Mouse (Mus musculus): ENCODE results near the gene Sptbn1. TPM values are rescaled to one million over a fixed set of nuclear protein-coding genes. Genes with fewer than 3 reads are reported as not detected.

Gene Sptbn1
- polyA plus RNA-seq, 1 experiment from 2014 or later = 129 TPM

- 79% methylated on average over 5 of the region's 5 CpGs for WGBS
- Histone ChIP-seq H3K4me3 (ENCODE audit: low read depth, low read length) (no peak overlapping the region), H3K36me3 (ENCODE audit: control insufficient read depth, insufficient read depth, low read length) (no peaks in the 10 kb centered on the region), H3K4me2 (ENCODE audit: low read length) (no peak overlapping the region), H3K9ac (ENCODE audit: low read length) (no peak overlapping the region), H3K4me1 (replicated peaks; ENCODE audit: control insufficient read depth, insufficient read depth, low read length) (no peaks in the 10 kb centered on the region), H3K27me3 (replicated peaks; ENCODE audit: control insufficient read depth, insufficient read depth, low read length) (no peaks in the 10 kb centered on the region), H3K9me3 (ENCODE audit: control insufficient read depth, low read length) (no peaks in the 10 kb centered on the region), H3K27ac (ENCODE audit: low read depth) (no peak overlapping the region)
- DNase-seq (ENCODE audit: low spot score) (no peak), ATAC-seq (replicated peaks; ENCODE audit: low FRiP score, low TSS enrichment, low read depth) (no peak)
These were observed 11.3 kb upstream of the Sptbn1 start for GRCm38 (mm10) chr11:30279278-30279677.

- Histone ChIP-seq H3K27me3 (replicated peaks; ENCODE audit: control insufficient read depth, insufficient read depth, low read length) (no peaks in the 10 kb centered on the region), H3K36me3 (ENCODE audit: control insufficient read depth, insufficient read depth, low read length) (no peaks in the 10 kb centered on the region), H3K4me1 (replicated peaks; ENCODE audit: control insufficient read depth, insufficient read depth, low read length) (no peaks in the 10 kb centered on the region), H3K27ac (ENCODE audit: low read depth) (no peak overlapping the region), H3K9ac (ENCODE audit: low read length) (no peak overlapping the region), H3K9me3 (ENCODE audit: control insufficient read depth, low read length) (no peaks in the 10 kb centered on the region), H3K4me2 (ENCODE audit: low read length) (no peak overlapping the region), H3K4me3 (ENCODE audit: low read depth, low read length) (no peak overlapping the region)
- ATAC-seq (replicated peaks; ENCODE audit: low FRiP score, low TSS enrichment, low read depth) (no peak), DNase-seq (ENCODE audit: low spot score) (no peak)
- 29% methylated on average over 3 of the region's 3 CpGs for whole genome bisulfite sequencing
These were observed 7.6 kb upstream of the Sptbn1 start for GRCm38 (mm10) chr11:30275436-30276031.

- Histone ChIP-seq H3K36me3 (ENCODE audit: control insufficient read depth, insufficient read depth, low read length) (no peaks in the 10 kb centered on the region), H3K4me3 (ENCODE audit: low read depth, low read length) (no peak overlapping the region), H3K4me2 (ENCODE audit: low read length) (no peak overlapping the region), H3K9ac (ENCODE audit: low read length) (no peak overlapping the region), H3K27ac (ENCODE audit: low read depth) (no peak overlapping the region), H3K4me1 (replicated peaks; ENCODE audit: control insufficient read depth, insufficient read depth, low read length) (peaks cover 7% of the 10 kb centered on the region), H3K9me3 (ENCODE audit: control insufficient read depth, low read length) (no peaks in the 10 kb centered on the region), H3K27me3 (replicated peaks; ENCODE audit: control insufficient read depth, insufficient read depth, low read length) (no peaks in the 10 kb centered on the region)
- ATAC-seq (replicated peaks; ENCODE audit: low FRiP score, low TSS enrichment, low read depth) (no peak), DNase-seq (ENCODE audit: low spot score) (no peak)
- 81% methylated on average over 1 of the region's 1 CpGs for WGBS
These were observed 1.5 kb upstream of the Sptbn1 start for GRCm38 (mm10) chr11:30269524-30269923.

GRCm38 (mm10) chr11:30268648-30269375 is 837 bp upstream of the Sptbn1 start:
- peak overlapping the region; percentile 71 for H3K4me2 ChIP-seq (ENCODE audit: low read length)
- peaks cover 7% of the 10 kb centered on the region for H3K4me1 ChIP-seq (replicated peaks; ENCODE audit: control insufficient read depth, insufficient read depth, low read length)
- no peaks in the 10 kb centered on the region for H3K36me3 ChIP-seq (ENCODE audit: control insufficient read depth, insufficient read depth, low read length)
- no peaks in the 10 kb centered on the region for H3K9me3 ChIP-seq (ENCODE audit: control insufficient read depth, low read length)
- H3K4me3 ChIP-seq (ENCODE audit: low read depth, low read length) = peak overlapping the region; percentile 98
- H3K27me3 ChIP-seq (replicated peaks; ENCODE audit: control insufficient read depth, insufficient read depth, low read length) = no peaks in the 10 kb centered on the region
- ATAC-seq (replicated peaks; ENCODE audit: low FRiP score, low TSS enrichment, low read depth) = peak; percentile 8; the same call in 1 of the 2 replicates
- peak overlapping the region; percentile 44 for H3K9ac ChIP-seq (ENCODE audit: low read length)
- H3K27ac ChIP-seq (ENCODE audit: low read depth) = peak overlapping the region; percentile 54
- WGBS = 5% methylated on average over 15 of the region's 15 CpGs
- DNase-seq (ENCODE audit: low spot score) = no peak

GRCm38 (mm10) chr11:30267036-30267891 is 711 bp downstream of the Sptbn1 start:
- peak overlapping the region; percentile 94 for H3K27ac ChIP-seq (ENCODE audit: low read depth)
- peak; percentile 80 for DNase-seq (ENCODE audit: low spot score)
- H3K9ac ChIP-seq (ENCODE audit: low read length) = peak overlapping the region; percentile 92
- peak; percentile 62 for ATAC-seq (replicated peaks; ENCODE audit: low FRiP score, low TSS enrichment, low read depth)
- H3K9me3 ChIP-seq (ENCODE audit: control insufficient read depth, low read length) = no peaks in the 10 kb centered on the region
- under 1% methylated on average over 66 of the region's 69 CpGs for WGBS
- H3K36me3 ChIP-seq (ENCODE audit: control insufficient read depth, insufficient read depth, low read length) = no peaks in the 10 kb centered on the region
- H3K27me3 ChIP-seq (replicated peaks; ENCODE audit: control insufficient read depth, insufficient read depth, low read length) = no peaks in the 10 kb centered on the region
- peak overlapping the region; percentile 98 for H3K4me3 ChIP-seq (ENCODE audit: low read depth, low read length)
- peaks cover 7% of the 10 kb centered on the region for H3K4me1 ChIP-seq (replicated peaks; ENCODE audit: control insufficient read depth, insufficient read depth, low read length)
- peak overlapping the region; percentile 71 for H3K4me2 ChIP-seq (ENCODE audit: low read length)

GRCm38 (mm10) chr11:30266691-30267035 is 1.3 kb downstream of the Sptbn1 start:
- WGBS = 6% methylated on average over 7 of the region's 7 CpGs
- ATAC-seq (replicated peaks; ENCODE audit: low FRiP score, low TSS enrichment, low read depth) (no peak), DNase-seq (ENCODE audit: low spot score) (no peak)

GRCm38 (mm10) chr11:30265666-30266065 is 2.3 kb downstream of the Sptbn1 start:
- H3K4me1 ChIP-seq (replicated peaks; ENCODE audit: control insufficient read depth, insufficient read depth, low read length) = peaks cover 7% of the 10 kb centered on the region
- no peak overlapping the region for H3K27ac ChIP-seq (ENCODE audit: low read depth)
- H3K4me3 ChIP-seq (ENCODE audit: low read depth, low read length) = peak overlapping the region; percentile 98
- no peak overlapping the region for H3K9ac ChIP-seq (ENCODE audit: low read length)
- H3K36me3 ChIP-seq (ENCODE audit: control insufficient read depth, insufficient read depth, low read length) = no peaks in the 10 kb centered on the region
- 75% methylated on average over 2 of the region's 2 CpGs for WGBS
- ATAC-seq (replicated peaks; ENCODE audit: low FRiP score, low TSS enrichment, low read depth) (no peak), DNase-seq (ENCODE audit: low spot score) (no peak)
- H3K27me3 ChIP-seq (replicated peaks; ENCODE audit: control insufficient read depth, insufficient read depth, low read length) = no peaks in the 10 kb centered on the region
- peak overlapping the region; percentile 71 for H3K4me2 ChIP-seq (ENCODE audit: low read length)
- H3K9me3 ChIP-seq (ENCODE audit: control insufficient read depth, low read length) = no peaks in the 10 kb centered on the region

More at GRCm38 (mm10) chr11:30266691-30267035, 1.3 kb downstream of the Sptbn1 start:
- peak overlapping the region; percentile 94; the same call in 1 of the 2 replicates for H3K27ac ChIP-seq (ENCODE audit: low read depth)
- no peaks in the 10 kb centered on the region for H3K36me3 ChIP-seq (ENCODE audit: control insufficient read depth, insufficient read depth, low read length)
- peaks cover 7% of the 10 kb centered on the region for H3K4me1 ChIP-seq (replicated peaks; ENCODE audit: control insufficient read depth, insufficient read depth, low read length)
- H3K27me3 ChIP-seq (replicated peaks; ENCODE audit: control insufficient read depth, insufficient read depth, low read length) = no peaks in the 10 kb centered on the region
- peak overlapping the region; percentile 71 for H3K4me2 ChIP-seq (ENCODE audit: low read length)
- H3K9me3 ChIP-seq (ENCODE audit: control insufficient read depth, low read length) = no peaks in the 10 kb centered on the region
- peak overlapping the region; percentile 92 for H3K9ac ChIP-seq (ENCODE audit: low read length)
- H3K4me3 ChIP-seq (ENCODE audit: low read depth, low read length) = peak overlapping the region; percentile 98

- 60% methylated on average over 2 of the region's 2 CpGs for WGBS
- no peak for DNase-seq (ENCODE audit: low spot score)
- ATAC-seq (replicated peaks; ENCODE audit: low FRiP score, low TSS enrichment, low read depth) = no peak
- no peak overlapping the region for H3K27ac ChIP-seq (ENCODE audit: low read depth)
- H3K4me3 ChIP-seq (ENCODE audit: low read depth, low read length) = no peak overlapping the region
- no peaks in the 10 kb centered on the region for H3K27me3 ChIP-seq (replicated peaks; ENCODE audit: control insufficient read depth, insufficient read depth, low read length)
- no peaks in the 10 kb centered on the region for H3K36me3 ChIP-seq (ENCODE audit: control insufficient read depth, insufficient read depth, low read length)
- no peak overlapping the region for H3K4me2 ChIP-seq (ENCODE audit: low read length)
- no peaks in the 10 kb centered on the region for H3K9me3 ChIP-seq (ENCODE audit: control insufficient read depth, low read length)
- peaks cover 7% of the 10 kb centered on the region for H3K4me1 ChIP-seq (replicated peaks; ENCODE audit: control insufficient read depth, insufficient read depth, low read length)
- no peak overlapping the region for H3K9ac ChIP-seq (ENCODE audit: low read length)
These were observed 4.3 kb downstream of the Sptbn1 start for GRCm38 (mm10) chr11:30263627-30264026.

All from intestine, embryonic 14.5 days (tissue).